Mouse (Mus musculus) lung, embryonic 16.5 days (tissue): Measurements from ENCODE around the gene Exosc9. TPM values are rescaled to one million over a fixed set of nuclear protein-coding genes. Genes with fewer than 3 reads are reported as not detected.
"Not testable (repeated sequence)": the region's sequence is repeated elsewhere in the genome, so short reads cannot be mapped to it uniquely, and the experiment has no call there.

ENCODE experiments used
- ATAC-seq: fragments of 200-750 bp; cut with Nextera tagmentation; 2 replicates; pipeline ENCODE4 v1.8.0; 2017; ENCODE audit warnings: low read depth, mild to moderate bottlenecking, moderate library complexity
- H3K27ac ChIP-seq: fragments of 300-500 bp; sonication (generic); 2 replicates; pipeline ENCODE4 v1.5.1; 2014; ENCODE audit warnings: mild to moderate bottlenecking, control low read depth, low read length
- H3K27me3 ChIP-seq: fragments of 300-500 bp; sonication (generic); 2 replicates; pipeline ENCODE4 v1.6.1; 2014; ENCODE audit warnings: low read depth, low read length, mixed read lengths; ENCODE audit not compliant: control insufficient read depth, insufficient read depth
- H3K36me3 ChIP-seq: fragments of 300-500 bp; sonication (generic); 2 replicates; pipeline ENCODE4 v1.6.1; 2014; ENCODE audit warnings: low read length; ENCODE audit not compliant: control insufficient read depth, insufficient read depth
- H3K4me1 ChIP-seq: fragments of 300-500 bp; sonication (generic); replicated peaks from 2 replicates; pipeline ENCODE4 v1.6.1; 2014; ENCODE audit warnings: low read length, mixed read lengths; ENCODE audit not compliant: control insufficient read depth, insufficient read depth
- H3K4me2 ChIP-seq: fragments of 300-500 bp; sonication (generic); 2 replicates; pipeline ENCODE4 v1.6.1; 2014; ENCODE audit warnings: low read depth, low read length, control low read depth
- H3K4me3 ChIP-seq: fragments of 300-500 bp; sonication (generic); 2 replicates; pipeline ENCODE4 v1.5.1; 2014; ENCODE audit warnings: mild to moderate bottlenecking, low read length, control low read depth
- H3K9ac ChIP-seq: fragments of 300-500 bp; sonication (generic); 2 replicates; pipeline ENCODE4 v1.6.1; 2014; ENCODE audit warnings: low read length, control low read depth
- H3K9me3 ChIP-seq: fragments of 300-500 bp; sonication (generic); 2 replicates; pipeline ENCODE4 v1.6.1; 2016; ENCODE audit warnings: low read length; ENCODE audit not compliant: control insufficient read depth
- WGBS: fragments of 180-500 bp; shearing (Covaris S2); extraction: QIAGEN DNeasy Blood & Tissue Kit; methylation state at CpG from one replicate; pipeline ENCODE4 v1.1.7; 2014; 5-methylcytosine and 5-hydroxymethylcytosine counted together
- polyA plus RNA-seq: library from polyadenylated mRNA; unstranded; fragments of >200 nt; fragmentation: Nextera tagmentation; extraction: Ambion mirVana; gene quantifications from 2 replicates; pipeline ENCODE4 v1.2.1, GENCODE M21; 2015

Exosc9 gene
- polyA plus RNA-seq, 1 experiment from 2014 or later = 53.4 TPM

DNA sequence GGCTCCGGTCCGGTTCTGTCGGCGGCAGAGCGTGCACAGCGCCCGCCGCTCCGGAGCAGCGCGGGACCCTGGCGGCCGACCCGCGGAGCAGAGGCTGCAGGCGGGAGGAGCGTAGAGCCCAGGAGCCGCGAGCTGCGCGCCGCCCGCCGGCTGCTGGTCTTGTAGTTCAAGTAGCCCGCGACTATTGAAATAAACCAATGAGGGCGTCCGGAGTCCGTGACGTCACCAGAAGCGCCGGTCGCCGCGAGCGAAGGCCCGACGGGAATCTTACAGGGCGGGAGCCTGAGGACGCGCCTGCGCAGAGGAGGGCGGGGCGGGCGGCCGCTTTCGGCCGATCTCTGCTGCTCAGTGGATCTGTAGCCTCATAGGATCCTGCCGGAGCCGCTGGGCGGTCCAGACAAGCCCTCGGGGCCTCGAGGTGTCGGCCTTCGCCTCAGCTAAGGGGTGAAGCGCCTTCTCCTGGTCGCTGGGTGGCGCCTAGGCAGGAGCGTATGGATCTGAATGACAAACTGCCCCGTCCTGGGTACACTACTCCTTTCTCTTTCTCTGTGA, 19.5 kb downstream of the Exosc9 start, which contains the start of gene Ccna2:
Ccna2 (minus strand) TSS at position 324 of the 552 bp plus-strand sequence.
- H3K9me3 ChIP-seq = no peaks in the 10 kb centered on the region
- H3K27ac ChIP-seq = peak within 1 kb of the TSS; percentile 80
- H3K4me1 ChIP-seq = peaks cover 12% of the 10 kb centered on the region
- peak within 1 kb of the TSS; percentile 70 for H3K4me3 ChIP-seq
- peak within 1 kb of the TSS; percentile 67 for H3K4me2 ChIP-seq
- ATAC-seq = peak; percentile 100
- H3K9ac ChIP-seq = peak within 1 kb of the TSS; percentile 81
- WGBS = 0% methylated on average over 55 of the region's 60 CpGs
- no peaks in the 10 kb centered on the region for H3K27me3 ChIP-seq
- peaks cover 23% of the 10 kb centered on the region for H3K36me3 ChIP-seq

DNA sequence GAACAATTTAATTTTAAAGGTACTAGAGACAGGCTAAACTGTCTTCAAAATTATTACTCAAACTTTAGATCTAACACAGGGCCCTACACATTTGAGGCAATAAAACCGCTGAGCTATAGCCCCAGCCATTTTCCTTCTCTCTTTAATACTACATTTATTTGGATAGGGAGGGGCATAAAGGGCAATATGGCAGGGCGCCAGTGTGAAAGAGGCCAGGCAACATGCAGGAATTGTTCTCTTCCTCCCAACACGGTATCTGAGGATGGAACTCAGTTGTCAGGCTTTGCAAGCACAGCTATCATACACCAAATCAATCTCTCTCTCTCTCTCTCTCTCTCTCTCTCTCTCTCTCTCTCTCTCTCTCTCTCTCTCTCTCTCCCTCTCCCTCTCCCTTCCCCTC, 46.4 kb downstream of the Exosc9 start:
- H3K9ac ChIP-seq = no peak overlapping the region
- no peaks in the 10 kb centered on the region for H3K27me3 ChIP-seq
- H3K36me3 ChIP-seq = no peaks in the 10 kb centered on the region
- no peak for ATAC-seq
- WGBS = 29% methylated on average over 3 of the region's 3 CpGs
- no peak overlapping the region for H3K27ac ChIP-seq
- H3K9me3 ChIP-seq = no peaks in the 10 kb centered on the region
- H3K4me2 ChIP-seq = no peak overlapping the region
- H3K4me3 ChIP-seq = no peak overlapping the region
- no peaks in the 10 kb centered on the region for H3K4me1 ChIP-seq

DNA sequence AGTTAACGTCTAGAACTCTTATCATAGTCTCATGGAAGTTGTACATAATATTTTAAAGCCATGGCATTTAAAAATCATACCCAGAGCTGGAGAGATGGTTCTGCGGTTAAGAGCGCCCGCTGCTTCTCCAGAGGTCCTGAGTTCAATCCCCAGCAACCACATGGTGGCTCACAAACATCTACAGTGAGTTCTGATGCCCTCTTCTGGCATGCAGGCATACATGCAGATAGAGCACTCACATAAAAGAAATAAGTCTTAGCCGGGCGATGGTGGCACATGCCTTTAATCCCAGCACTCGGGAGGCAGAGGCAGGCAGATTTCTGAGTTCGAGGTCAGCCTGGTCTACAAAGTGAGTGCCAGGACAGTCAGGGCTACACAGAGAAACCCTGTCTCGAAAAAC, 47.4 kb downstream of the Exosc9 start:
- ATAC-seq, H3K4me1 ChIP-seq, H3K4me3 ChIP-seq, H3K27ac ChIP-seq, H3K36me3 ChIP-seq, H3K9ac ChIP-seq, H3K9me3 ChIP-seq, H3K4me2 ChIP-seq, H3K27me3 ChIP-seq: not testable (repeated sequence)
- WGBS = 83% methylated on average over 9 of the region's 9 CpGs

GRCm38 (mm10) chr3:36605894-36606783, 53.7 kb downstream of the Exosc9 start:
- Histone ChIP-seq H3K27ac (no peak overlapping the region), H3K9ac (no peak overlapping the region), H3K4me2 (no peak overlapping the region), H3K4me3 (no peak overlapping the region), H3K36me3 (no peaks in the 10 kb centered on the region), H3K9me3 (no peaks in the 10 kb centered on the region), H3K4me1 (no peaks in the 10 kb centered on the region), H3K27me3 (no peaks in the 10 kb centered on the region)
- no peak for ATAC-seq
- 64% methylated on average over 7 of the region's 7 CpGs for WGBS

DNA sequence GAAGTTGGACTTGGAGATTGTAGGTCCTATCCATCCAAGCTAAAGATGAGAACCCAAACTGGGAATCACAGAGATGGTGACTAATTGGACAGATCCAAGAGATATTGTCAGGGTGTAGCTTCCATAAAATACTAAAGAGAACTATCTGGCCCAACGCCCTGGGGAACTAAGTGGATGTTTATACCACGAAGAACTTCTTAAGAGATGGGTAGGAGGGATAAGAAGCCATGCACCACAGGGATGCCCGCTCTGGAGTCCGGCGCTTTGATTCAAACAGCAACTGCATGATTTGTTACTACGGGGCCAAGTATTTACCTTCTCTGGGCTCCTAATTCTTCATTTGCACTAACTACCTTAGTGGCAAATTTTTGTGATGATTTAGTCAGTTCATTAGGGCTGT, 60.3 kb downstream of the Exosc9 start:
- Histone ChIP-seq H3K36me3 (no peaks in the 10 kb centered on the region), H3K27ac (peak overlapping the region; percentile 43; the same call in 1 of the 2 replicates), H3K9ac (peak overlapping the region; percentile 83), H3K4me2 (peak overlapping the region; percentile 78), H3K4me3 (peak overlapping the region; percentile 81), H3K9me3 (no peaks in the 10 kb centered on the region), H3K27me3 (no peaks in the 10 kb centered on the region), H3K4me1 (peaks cover 6% of the 10 kb centered on the region; the same call in 1 of the 2 replicates)
- ATAC-seq = 0 out of 2 replicates have a peak, but pooled peaks have one; percentile 6
- WGBS = 3% methylated on average over 6 of the region's 6 CpGs

DNA sequence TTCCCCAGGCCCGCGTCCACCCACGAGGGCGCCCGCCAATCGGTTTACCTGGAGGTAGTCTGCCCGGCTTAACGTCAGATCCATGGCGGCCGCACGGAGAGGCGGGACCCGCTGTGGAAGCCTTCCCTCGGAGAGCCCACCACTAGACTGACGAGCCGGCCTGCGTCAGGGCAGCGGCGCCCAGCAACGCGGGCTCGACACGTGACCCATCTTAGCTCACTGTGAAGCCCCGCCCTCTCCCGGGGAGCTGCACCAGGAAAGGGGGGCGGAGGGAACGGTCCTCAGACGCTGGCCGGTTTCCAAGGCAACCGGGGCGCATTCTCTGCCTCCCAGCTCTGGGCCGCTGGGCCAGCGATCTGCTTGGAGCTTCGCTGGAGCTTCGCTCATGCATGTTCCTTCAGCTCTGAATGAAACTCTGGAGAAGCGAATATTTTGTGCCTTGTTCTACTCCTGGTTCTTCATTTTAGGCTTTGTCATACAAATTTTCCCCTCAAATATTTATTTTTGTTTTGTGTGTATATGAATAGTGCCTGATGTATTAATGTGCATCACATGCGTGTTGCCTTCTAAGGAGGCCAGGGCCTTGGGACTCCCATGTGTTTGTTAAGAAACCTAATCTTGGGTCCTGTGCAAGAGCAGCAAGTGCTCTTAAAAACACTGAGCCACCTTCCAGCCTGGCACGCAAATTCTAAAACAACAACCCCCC, 60.9 kb downstream of the Exosc9 start, which contains the start of gene Bbs7:
Bbs7 (minus strand) TSS at position 276 of the 706 bp plus-strand sequence.
- WGBS = 4% methylated on average over 38 of the region's 38 CpGs
- ATAC-seq = peak; percentile 100
- no peaks in the 10 kb centered on the region for H3K9me3 ChIP-seq
- peak within 1 kb of the TSS; percentile 83 for H3K9ac ChIP-seq
- H3K36me3 ChIP-seq = no peaks in the 10 kb centered on the region
- H3K4me1 ChIP-seq = peaks cover 6% of the 10 kb centered on the region; the same call in 1 of the 2 replicates
- H3K27me3 ChIP-seq = no peaks in the 10 kb centered on the region
- peak within 1 kb of the TSS; percentile 81 for H3K4me3 ChIP-seq
- peak within 1 kb of the TSS; percentile 78 for H3K4me2 ChIP-seq
- peak within 1 kb of the TSS; percentile 43; the same call in 1 of the 2 replicates for H3K27ac ChIP-seq

GRCm38 (mm10) chr3:36613908-36614255, 61.5 kb downstream of the Exosc9 start:
- no peak overlapping the region for H3K27ac ChIP-seq
- 63% methylated on average over 5 of the region's 5 CpGs for WGBS
- H3K4me3 ChIP-seq = no peak overlapping the region
- no peaks in the 10 kb centered on the region for H3K9me3 ChIP-seq
- peak overlapping the region; percentile 78 for H3K4me2 ChIP-seq
- no peaks in the 10 kb centered on the region for H3K36me3 ChIP-seq
- no peak overlapping the region for H3K9ac ChIP-seq
- H3K4me1 ChIP-seq = peaks cover 6% of the 10 kb centered on the region; the same call in 1 of the 2 replicates
- no peak for ATAC-seq
- no peaks in the 10 kb centered on the region for H3K27me3 ChIP-seq
